Mouse (Mus musculus): ENCODE results near the gene Cmas.

Cmas gene

GRCm38 (mm10) chr6:142756507-142757333, at the start of gene Cmas:
Gene Cmas, plus strand, starts transcription at chr6:142756686.
- DNase-seq = peak; percentile 91 to 94

- no peak for DNase-seq
These were observed 49.8 kb upstream of the Cmas start for GRCm38 (mm10) chr6:142706688-142707087.

DNA sequence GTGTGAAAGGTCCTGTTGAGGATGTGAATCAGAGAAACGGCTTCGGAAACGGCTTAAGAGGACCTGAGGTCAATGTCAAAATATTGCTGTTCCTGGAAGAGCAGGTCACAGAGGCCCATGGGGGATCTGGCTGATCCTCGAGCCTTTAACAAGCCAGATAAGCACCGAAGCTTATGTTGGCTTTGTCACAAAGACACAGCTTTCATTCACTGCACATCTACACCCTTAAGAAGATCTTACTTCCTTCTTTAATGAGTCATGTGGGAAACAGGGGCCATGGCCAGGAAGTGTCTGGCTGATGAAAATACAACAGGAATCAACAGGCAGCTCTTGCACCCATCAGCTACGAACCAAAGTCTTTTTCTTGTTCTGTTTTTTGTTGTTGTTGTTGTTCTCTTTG, 48.1 kb upstream of the Cmas start:
- no peak for DNase-seq

- no peak for DNase-seq
These were observed 45.8 kb upstream of the Cmas start for GRCm38 (mm10) chr6:142710690-142711089.

GRCm38 (mm10) chr6:142711106-142711505, 45.4 kb upstream of the Cmas start:
- no peak for DNase-seq

- DNase-seq = no peak
These were observed 41.5 kb upstream of the Cmas start for GRCm38 (mm10) chr6:142715026-142715425.

- DNase-seq = no peak
These were observed 39.3 kb upstream of the Cmas start for GRCm38 (mm10) chr6:142717186-142717585.

GRCm38 (mm10) chr6:142718167-142718566, 38.3 kb upstream of the Cmas start:
- DNase-seq = no peak

GRCm38 (mm10) chr6:142720641-142721040, 35.8 kb upstream of the Cmas start:
- no peak for DNase-seq

GRCm38 (mm10) chr6:142721731-142722130, 34.8 kb upstream of the Cmas start:
- DNase-seq = no peak

DNA sequence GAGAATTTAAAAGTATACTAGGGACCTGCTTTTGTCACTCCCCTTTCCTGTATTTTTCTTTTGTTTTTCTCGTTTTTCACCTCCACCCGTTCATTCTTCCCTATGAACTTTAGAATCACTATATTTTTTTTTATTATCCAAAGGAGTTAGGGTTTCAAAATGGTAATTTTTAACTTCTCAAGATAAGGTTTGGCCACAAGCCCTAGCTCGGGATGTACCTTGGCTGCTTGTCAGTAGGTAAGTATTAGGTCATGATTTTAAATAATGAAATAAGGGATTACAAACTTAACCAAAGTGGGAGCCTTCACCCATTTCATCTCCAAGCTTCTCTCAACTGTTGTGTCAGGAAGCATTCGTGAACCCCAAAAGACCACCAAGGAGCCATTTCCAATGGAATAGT, 30.5 kb upstream of the Cmas start:
- no peak for DNase-seq

- no peak for DNase-seq
These were observed 23.8 kb upstream of the Cmas start for GRCm38 (mm10) chr6:142732567-142733290.

DNA sequence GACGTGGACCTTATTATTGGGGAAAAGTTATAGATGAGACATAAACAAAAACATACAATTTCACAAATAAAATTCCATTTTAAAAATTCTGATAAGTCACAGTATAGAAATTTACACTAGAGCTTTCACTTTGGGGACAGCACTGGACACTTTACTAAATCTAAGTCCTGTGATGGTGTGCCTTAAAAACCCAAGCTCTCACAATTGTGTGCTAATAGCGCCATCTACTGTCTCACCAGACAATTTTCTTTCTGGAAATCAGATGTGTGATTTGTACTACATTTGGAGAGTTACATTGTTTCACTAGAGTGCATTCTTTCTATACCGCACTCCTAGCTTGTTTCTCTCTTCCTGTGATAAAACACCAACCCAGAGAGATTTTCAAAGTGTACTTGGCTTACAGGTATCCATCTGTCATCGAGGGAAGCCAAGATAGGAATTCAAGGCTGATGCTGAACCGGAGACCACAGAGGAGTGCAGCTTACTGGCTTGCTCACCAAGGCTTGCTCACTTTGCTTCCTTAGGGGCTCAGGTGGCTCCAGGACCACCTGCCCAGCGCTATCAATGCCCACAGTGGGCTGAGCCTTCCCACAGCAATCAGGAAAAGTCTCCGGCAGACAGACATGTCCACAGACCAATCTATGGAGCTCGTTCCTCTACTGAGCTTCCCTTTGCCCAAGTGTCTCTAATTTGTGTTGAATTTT, 21.0 kb upstream of the Cmas start:
- DNase-seq = peak in 1 of 2 experiments; percentile 26

GRCm38 (mm10) chr6:142738225-142738624, 18.3 kb upstream of the Cmas start:
- no peak for DNase-seq

- DNase-seq = no peak
These were observed 17.8 kb upstream of the Cmas start for GRCm38 (mm10) chr6:142738637-142739036.

DNA sequence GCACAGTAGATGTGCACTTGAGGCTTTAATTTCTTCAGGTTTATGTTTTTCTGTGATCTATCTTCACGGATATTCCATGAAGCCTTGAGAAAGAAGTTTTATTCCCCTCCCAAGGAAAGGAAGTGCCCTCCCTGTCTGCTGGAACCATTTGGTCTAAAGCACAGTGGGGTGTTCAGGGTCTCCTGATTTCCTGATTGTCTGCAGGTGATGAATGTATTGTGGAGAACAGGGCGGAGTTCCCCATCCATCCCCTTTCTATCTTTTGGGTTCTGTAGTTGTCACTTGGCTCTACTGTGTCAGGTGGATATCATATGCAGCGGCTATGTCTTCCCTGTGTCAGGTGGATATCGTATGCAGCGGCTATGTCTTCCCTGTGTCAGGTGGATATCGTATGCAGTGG, 14.7 kb upstream of the Cmas start:
- no peak for DNase-seq

DNA sequence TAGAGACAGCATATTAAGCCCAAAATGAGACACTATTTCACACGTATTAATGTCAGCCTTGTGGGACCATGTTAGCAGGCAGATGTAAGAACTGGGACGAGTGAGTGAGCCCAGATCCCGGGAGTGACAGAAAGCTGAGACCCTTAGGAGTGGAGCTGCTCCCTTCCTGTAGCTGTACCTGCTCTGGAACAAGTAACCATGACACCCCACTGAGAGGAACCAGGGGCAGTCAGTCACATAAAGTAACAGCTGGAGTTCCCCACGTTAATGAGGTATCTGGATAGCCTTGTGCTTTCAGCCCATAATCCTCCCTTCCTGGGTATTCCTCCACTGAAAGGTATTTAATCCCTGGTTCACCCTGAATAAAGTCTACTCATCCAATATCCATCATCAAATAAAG, 13.3 kb upstream of the Cmas start:
- DNase-seq = no peak

DNA sequence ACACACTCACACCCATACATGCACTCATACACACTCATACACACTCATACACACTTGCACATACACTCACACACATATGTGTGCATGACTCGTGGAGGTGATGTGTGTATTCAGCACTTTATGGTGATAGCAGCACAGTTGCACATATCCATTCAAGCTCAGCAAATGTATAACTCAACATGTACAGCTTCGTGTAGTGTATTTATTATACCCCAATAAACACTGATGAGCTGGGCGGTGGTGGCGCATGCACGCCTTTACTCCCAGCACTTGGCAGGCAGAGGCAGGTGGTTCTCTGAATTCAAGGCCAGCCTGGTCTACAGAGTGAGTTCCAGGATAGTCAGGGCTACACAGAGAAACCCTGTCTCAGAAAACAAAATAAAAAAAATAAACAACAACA, 11.0 kb upstream of the Cmas start:
- no peak for DNase-seq

DNA sequence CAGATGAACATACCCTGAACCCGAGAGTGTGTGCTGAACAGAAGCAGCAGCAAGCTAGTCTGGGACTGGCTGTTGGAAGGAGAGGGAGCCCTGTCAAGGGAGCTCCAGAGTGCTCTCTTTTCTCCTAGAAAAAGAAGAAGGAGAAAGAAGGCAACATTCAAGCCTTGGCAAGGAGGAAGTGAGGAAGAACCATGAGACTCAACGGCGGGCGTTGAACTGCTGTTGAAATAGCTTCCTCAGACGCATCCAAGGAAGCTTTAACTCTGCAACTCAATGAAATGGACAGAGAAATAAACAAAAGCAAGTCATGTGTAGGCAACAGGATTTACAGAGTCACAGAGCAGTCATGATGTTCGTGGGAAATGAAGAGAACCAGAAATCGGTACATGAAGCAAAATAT, 9.7 kb upstream of the Cmas start:
- no peak for DNase-seq

- DNase-seq = no peak
These were observed 9.3 kb upstream of the Cmas start for GRCm38 (mm10) chr6:142747165-142747564.

- DNase-seq = no peak
These were observed 8.3 kb upstream of the Cmas start for GRCm38 (mm10) chr6:142748057-142748708.

DNA sequence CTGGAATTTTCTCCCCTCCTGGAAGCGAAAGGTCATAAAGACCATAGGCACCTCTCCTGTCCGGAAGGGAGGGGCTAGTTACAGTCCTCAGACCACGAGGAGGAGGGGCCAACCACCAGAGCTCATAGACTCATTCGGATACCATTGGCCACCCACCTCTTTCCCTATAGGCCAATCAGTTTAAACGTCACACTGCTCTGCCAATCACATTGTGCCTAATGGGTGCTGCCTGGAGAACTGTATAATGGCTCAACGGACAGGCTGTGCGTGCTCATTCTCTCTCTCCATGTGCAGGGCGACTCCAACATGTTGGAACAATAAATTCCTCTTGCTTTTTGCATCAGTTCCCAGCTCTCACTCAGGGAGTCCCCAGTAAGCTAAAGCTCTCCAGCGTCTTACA, 5.1 kb upstream of the Cmas start:
- DNase-seq = peak in 1 of 2 experiments; percentile 25

Measured in cerebellum, adult 18-20 months (tissue).